Mouse (Mus musculus) testis, postnatal 10 days (tissue): ENCODE measurements around the gene Ppp1r9b.

ENCODE experiments used
- DNase-seq: peaks from one replicate; pipeline ENCODE4 v3.0.0; 2021; ENCODE audit warnings: low spot score

Gene Ppp1r9b

GRCm38 (mm10) chr11:94978178-94978915 lies 12.5 kb upstream of the Ppp1r9b start:
- DNase-seq = no peak

- DNase-seq = peak; percentile 96
These were observed 11.9 kb upstream of the Ppp1r9b start for GRCm38 (mm10) chr11:94978947-94979346.

DNA sequence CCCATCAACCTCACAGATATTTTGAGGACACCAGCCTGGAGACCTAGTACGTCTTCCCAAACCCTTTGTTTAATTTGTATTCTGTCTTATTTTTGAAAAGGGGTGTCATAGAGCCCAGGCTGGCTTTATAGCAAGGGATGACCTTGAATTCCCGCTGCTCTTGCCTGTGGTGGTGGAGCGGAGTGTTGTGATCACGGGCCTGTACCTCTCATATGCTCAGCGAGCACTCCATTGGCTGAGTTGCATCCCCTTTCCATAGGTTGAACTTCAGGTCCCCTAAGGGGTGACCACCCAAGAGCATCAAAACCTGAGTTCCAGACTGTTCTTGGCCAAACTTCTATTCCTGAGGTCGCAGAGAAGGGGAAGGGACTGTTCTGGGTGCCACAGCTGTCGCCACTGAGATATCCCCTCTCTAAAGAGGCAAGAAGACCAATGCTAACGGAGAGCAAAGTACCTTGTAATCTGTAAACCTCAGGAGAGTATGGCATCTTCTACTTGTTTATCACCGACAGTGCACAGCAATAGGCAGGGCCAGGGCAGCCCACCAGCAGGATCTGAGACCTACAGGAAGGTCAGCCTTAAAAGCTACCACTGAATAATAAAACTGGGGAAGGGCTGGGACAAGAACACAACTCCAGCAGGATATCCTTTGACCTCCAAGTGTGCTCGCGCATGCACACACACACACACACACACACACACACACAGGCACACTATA lies 11.2 kb upstream of the Ppp1r9b start:
- no peak for DNase-seq

DNA sequence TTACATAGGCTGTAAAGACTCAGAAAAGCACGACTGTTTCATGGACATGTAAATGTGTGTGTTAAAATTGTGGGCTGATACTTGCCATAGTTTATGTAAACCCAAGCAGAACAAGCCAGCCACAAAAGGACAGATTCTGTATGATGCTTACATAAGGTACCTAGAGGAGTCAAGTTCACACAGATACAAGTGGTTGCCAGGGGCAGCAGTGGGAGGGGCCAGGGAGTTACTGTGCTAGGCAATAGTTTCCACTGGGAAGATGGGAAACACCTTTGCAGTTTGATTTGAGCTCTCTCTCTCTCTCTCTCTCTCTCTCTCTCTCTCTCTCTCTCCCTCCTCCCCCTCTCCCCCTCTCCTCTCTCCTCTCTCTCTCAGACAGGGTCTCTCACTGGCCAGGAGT lies 5.7 kb upstream of the Ppp1r9b start:
- DNase-seq = no peak

- DNase-seq = no peak
These were observed 5.0 kb upstream of the Ppp1r9b start for GRCm38 (mm10) chr11:94985822-94986221.

GRCm38 (mm10) chr11:94986435-94986834 lies 4.4 kb upstream of the Ppp1r9b start:
- DNase-seq = no peak

- DNase-seq = no peak
These were observed 3.5 kb upstream of the Ppp1r9b start for GRCm38 (mm10) chr11:94987341-94987740.

DNA sequence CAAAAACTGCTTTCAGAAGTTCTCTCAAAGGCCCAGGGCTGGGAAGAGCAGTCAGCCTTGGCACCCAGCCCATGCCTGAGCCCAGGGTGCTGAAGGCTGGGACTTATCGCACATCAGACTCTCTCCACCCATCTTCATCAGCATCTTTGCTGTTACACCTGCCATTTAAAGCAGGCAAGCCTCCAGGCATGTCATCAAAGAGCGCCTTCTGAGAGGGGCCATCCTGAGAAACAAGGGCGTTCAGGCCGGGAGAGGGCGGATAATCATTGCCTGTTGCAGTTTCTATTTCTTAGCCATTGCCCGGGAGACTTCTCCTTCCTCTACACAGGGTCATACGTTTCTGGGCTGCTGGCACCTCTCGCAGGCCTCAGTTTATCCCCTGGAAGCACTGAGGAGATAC lies 3.0 kb upstream of the Ppp1r9b start:
- no peak for DNase-seq

GRCm38 (mm10) chr11:94988780-94989561 lies 1.9 kb upstream of the Ppp1r9b start:
- DNase-seq = peak; percentile 68

- DNase-seq = peak; percentile 82
These were observed 1.2 kb upstream of the Ppp1r9b start for GRCm38 (mm10) chr11:94989562-94990017.

DNA sequence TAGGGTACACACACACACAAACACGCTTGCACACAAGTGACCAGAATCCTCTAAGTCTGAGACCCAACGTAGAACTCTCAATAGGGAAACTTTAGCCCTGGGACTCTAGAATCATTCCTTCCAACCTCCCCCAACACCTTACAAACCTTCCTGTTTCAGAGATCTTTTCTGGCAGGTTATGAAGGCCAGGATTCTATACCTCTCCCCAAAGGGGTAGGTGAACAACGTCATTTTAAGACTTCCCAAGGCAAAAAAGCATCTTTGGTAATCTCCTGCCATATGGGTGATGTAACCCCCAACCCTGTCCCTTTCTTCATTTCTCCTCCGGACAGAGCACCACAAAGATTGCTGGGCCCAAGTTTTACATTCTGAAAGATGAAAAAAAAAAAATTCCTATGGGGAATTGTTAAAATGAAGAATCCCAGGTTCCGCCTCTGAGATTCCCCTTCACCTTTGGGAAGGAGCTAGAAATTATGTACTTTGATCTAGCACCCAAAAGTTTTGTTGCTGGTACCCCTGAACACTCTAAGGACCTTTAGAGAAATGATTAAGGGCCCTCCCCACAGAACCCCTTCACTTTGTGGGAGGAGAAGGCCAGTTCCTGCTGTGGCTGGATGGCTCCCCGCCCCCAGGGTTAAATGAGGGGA lies 610 bp upstream of the Ppp1r9b start:
- no peak for DNase-seq

GRCm38 (mm10) chr11:94991641-94992479 lies 1.0 kb downstream of the Ppp1r9b start:
- peak; percentile 63 for DNase-seq

- DNase-seq = no peak
These were observed 1.6 kb downstream of the Ppp1r9b start for GRCm38 (mm10) chr11:94992480-94992753.

- no peak for DNase-seq
These were observed 2.1 kb downstream of the Ppp1r9b start for GRCm38 (mm10) chr11:94992754-94993606.

GRCm38 (mm10) chr11:94994208-94994814 lies 3.5 kb downstream of the Ppp1r9b start:
- no peak for DNase-seq

DNA sequence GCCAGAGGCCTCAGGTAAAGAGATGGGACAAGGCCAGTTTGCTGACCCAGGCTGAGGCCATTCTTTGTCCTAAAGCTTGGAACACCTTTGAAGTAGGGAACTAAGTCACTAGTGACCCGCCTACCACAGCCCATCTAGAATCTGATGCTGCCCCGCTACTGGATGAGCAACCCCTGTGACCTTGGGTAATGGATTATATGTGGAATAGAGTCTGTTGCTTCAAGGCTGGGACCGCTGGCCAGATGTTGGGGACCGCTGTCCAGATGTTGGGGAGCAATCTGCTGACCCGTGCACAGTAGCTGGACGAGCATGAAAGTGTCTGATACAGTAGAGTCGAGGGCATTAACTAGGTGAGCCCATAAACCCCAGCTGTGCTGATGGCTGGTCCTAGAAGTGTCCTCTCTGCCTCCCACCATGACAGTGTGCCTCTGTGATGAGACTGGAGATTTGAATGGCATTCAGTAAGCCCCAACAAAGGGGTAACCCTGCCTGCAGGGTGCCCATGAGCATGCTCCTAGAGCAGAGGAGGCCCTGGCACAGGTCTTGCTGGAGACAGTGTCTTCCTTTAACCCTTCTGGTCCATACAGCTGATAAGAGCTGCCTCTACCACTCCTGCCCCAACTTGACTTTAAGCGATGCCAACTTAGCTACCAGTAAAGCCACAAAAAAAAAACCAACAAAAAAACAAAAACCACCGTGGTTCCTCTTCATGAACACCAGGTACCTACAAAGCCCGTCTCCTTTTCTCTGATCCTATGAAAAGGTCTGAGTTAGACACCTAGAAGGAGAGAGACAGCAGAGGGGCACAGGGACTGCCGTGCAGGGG lies 4.3 kb downstream of the Ppp1r9b start:
- DNase-seq = no peak

DNA sequence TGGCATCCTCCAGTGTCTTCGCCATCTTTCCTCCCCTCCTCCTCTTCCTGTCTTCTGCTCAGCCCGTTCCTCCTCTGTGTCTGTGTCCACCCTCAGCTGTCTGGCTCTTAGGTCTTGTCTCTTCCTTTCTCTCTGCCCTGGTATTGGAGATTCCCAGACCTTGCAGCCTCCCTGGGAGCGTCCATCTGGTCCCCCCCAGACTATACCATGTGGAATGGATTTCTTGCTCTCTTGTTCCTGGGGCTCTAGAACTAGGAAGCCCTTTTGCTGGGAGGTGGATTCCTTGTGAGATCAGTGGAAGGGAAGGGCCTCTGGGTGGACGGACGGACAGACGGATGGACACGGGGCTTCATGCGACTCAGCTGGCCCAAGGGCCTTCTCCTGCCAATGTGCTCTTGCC lies 5.3 kb downstream of the Ppp1r9b start:
- DNase-seq = no peak

DNA sequence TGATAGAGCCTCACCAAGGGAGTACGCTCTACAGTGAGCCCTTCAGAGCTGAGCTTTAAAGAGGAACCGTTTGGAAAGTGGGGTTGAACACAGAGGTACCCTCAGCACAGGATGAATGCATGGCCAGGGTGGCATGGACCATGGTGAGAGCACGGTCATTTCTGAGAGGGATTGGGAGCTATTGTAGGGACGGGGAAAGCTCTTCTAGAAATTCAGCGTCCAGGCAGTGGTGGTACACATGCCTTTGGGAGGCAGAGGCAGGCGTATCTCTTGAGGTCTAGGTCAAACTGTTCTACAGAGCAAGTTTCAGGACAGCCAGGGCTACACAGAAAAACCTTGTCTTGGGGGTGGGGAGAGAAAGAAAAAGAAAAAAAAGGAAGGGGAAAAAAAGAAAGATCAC lies 6.1 kb downstream of the Ppp1r9b start:
- no peak for DNase-seq

- no peak for DNase-seq
These were observed 6.8 kb downstream of the Ppp1r9b start for GRCm38 (mm10) chr11:94997596-94997995.
